Mouse (Mus musculus): ENCODE results near the gene Lysmd3.
A peak's percentile ranks its signal among the peaks of the same experiment; 100 is the strongest.

Gene Lysmd3

DNA sequence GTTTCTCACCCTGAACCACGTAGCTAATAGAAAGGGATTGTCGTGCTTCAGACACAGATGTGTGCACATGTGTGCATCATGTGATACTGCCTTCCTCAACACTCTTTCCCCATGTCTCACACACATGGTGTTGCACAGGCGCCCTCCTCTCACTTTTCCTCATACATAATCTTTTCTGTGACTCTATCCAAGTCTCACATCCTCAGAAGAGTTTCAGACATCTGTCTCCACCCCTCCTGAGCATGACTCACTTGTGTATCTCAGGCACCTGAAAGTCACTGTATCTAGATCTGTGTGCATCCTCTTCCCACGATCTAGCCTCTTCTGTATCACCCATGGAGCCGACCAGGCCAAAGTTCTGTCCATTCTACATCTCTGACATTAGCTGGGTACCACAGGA lies 10.2 kb downstream of the Lysmd3 start:
- DNase-seq (ENCODE audit: extremely low spot score) = no peak

DNA sequence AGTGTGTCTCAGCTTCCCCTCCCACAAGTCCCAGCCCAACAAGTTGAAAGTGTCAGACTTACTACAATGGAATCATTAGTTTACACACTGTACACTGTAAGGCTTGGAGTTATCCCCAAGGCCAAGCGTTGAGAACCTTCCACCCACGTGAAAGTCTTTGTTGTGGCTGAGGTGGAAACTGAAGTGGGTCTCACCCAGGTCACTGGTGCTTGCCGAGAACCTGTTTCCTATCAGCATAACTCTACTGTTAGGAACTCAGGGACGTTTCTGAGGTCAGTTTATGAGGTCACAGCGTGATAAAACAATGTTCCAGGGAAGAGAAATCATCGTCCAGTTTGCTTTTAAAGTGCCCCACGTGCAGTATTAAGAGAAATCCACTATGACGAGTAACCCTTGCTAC lies 17.9 kb downstream of the Lysmd3 start:
- DNase-seq (ENCODE audit: extremely low spot score) = no peak

DNA sequence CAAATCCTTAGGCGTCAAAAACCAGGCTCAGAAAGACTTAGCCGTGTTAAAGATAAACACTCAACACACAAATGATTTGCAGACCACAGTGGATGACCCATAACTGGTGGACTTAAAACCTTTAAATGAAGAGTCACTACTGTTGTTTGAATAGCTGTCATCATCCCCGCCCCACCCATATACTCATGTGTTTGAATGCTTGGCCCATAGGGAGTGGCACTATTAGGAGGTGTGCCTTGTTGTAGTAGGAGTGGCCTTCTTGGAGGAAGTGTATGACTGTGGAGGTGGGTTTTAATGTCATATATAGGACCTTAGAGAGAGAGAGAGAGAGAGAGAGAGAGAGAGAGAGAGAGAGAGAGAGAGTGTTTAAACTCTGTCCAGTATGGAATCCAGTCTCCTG lies 25.6 kb downstream of the Lysmd3 start:
- no peak for DNase-seq (ENCODE audit: extremely low spot score)

DNA sequence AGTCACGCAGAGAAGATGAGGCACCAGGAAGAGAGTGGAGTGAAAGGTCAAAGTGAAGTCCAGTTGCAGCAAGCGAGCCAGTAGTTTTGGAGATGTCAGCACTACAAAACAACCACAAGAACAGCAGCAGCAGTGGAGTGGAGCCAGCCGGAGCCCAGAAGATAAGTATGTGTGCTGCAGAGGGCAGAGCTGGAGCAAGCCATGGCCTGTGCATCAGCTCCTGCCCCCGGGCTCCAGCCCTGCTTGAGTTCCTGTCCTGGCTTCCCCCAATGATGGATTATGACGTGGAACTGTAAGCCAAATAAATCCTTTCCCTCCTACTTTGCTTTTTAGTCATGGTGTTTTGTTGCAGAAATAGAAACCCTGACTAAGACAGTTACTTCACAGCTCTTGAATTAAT lies 26.8 kb downstream of the Lysmd3 start:
- no peak for DNase-seq (ENCODE audit: extremely low spot score)

DNA sequence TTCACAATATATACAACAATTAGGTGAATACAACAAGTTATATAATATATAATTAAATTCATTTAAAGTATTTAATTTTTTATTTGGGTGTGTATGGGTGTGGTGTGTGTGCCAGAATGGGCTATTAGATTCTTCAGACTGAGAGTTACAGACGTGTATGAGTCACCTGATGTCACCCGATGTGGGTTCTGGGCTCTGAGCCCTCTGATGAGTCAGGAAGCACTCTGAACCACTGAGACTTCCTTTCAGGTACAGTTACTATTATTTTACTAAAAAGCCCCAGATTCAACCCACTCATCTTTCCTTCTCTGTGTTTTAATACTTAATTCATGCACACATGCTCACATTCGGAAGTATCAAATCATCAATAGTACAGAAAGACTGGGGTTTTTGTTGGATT lies 27.4 kb downstream of the Lysmd3 start:
- DNase-seq (ENCODE audit: extremely low spot score) = no peak

DNA sequence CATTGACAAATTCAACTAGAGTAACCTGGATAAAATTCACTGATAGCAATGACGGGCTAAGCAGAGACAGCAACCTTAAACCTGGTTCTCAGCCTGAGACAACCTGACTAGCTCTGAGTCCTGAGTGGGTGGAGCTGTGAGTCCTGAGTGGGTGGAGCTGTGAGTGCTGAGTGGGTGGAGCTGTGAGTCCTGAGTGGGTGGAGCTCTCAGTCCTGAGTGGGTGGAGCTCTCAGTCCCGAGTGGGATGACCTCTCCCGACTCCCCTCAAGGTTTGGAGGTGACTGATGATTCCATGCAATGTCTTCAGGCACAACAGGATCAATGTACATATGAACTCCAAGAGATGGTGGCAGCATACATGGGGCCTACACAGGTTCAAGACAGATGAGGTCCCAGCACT lies 32.1 kb downstream of the Lysmd3 start:
- DNase-seq (ENCODE audit: extremely low spot score) = no peak

DNA sequence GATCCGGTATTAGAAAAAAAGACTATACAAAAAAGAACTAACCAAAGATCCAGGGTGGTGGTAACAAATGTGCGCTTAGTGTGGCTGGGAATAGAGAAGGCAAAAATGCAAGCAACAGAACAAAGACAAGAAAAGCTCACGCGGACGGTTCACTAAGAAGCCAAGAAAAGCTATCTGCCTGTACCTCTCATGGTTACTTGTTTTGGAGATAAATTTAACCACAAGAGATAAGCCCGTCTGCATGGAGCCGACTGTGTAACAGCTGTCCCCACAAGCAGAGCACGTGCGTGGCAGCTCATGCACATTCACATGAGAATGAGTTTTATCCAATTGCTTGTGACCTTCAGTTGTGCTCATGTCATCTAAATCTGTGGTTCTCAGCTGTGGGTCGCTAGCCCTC lies 33.0 kb downstream of the Lysmd3 start:
- DNase-seq (ENCODE audit: extremely low spot score) = no peak

DNA sequence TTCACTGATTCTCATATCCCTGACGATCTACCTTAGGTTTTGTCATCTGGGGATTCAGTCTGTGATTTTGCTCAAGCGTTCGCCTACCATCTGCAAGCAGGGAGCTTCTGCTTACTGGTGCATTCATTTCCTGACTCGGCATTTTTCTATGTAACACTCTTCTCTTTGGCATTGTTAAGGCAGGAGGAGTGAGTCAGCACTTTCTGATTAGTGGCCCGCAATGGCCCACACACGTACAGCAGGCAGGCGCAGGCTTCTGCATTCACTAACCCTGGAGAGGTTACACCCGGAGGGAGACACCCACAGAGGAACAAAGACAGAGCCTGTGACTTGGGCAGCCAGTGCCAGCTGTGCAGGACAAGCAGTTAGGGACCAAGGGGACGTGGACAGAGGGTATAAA lies 34.1 kb downstream of the Lysmd3 start:
- DNase-seq (ENCODE audit: extremely low spot score) = no peak

DNA sequence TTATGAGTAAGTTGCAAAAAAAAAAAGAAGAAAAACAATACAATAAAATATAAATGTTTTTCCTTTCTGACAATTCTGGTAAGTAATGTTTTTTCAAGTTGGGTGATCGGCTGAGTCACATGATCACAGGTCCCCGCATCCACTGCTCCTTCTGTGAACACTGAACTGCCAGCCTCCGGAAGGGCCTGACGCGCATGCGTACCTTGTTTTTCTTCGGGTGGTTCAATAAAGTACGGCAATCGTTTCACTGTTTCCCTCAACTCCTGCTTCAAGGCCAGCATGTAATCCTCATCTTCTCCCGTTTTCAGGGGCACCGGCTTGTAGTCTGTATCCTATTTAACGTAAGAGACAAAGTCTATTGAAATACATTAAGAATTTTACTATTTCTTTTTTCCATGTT lies 37.0 kb downstream of the Lysmd3 start:
- DNase-seq (ENCODE audit: extremely low spot score) = no peak

DNA sequence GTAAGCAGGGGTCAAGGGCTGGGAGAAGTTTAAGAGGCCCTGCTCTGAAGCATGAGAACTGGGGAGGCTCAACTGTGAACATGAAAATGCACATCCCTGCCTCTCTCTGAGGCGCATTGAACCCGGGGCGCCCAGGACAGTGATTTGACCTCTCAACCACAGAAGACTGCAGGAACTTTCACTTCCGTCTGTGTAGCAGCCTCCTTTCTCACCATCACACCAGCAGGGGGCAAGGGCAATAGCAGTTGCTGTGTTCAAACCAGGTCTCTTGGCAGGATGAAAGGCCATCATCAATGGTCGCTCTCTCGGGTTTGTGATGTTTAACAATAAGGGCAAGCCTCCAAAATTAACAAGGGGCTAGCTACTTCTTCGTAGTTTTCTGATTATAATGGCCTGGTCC lies 45.7 kb downstream of the Lysmd3 start:
- no peak for DNase-seq (ENCODE audit: extremely low spot score)

DNA sequence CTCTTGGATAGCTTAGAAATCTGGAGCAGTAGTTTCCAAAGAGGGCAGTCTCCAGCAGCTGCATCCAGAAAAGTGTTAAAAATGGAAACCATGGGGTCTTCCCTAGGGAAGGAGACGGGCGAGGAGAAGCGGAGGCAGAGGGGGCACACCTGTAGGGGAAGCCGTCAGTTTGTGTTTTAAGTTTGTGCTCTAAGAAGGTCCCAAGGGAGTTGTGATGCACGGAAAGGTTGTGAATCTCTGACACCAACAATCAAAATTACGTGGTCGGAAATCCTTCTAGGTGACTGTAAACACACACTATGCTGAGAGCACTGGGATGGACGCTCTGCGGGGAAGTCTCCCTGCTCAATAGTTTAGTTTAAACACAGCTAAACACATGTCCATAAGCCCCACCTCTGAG lies 46.2 kb downstream of the Lysmd3 start:
- DNase-seq (ENCODE audit: extremely low spot score) = no peak

DNA sequence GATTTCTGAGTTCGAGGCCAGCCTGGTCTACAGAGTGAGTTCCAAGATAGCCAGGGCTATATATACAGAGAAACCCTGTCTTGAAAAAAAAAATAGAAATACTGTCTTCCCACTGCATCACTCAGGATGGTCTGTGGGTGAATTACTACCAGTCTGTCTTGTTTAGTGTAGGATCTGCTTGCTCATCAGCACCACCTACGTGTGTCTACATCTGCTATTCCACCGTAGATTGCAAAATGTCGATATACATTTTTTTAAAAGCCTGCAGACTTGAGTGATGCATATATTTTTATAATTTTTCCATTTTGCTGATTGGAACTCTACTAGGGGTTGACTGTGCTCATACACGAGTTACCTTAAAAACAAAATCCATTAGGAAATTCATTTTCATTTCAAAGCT lies 48.8 kb downstream of the Lysmd3 start:
- no peak for DNase-seq (ENCODE audit: extremely low spot score)

DNA sequence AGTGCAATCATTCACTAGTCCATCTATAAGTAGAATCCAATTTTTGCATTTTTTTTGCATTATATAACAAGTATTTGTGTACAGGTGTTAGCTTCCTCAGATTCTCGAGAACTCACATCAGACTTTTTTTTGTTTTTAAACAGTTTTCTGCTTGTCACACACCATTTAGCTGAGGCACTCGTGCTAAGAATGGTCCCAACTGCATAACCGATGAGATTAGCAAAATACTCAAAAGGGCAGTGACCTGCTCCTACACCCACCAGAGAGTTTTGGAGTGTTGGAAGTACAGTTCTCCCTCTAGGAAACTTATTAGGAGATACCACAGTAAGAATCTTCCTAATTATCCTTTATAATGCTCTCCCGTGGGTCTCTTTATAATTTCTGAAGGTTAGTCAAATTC lies 52.3 kb downstream of the Lysmd3 start:
- no peak for DNase-seq (ENCODE audit: extremely low spot score)

DNA sequence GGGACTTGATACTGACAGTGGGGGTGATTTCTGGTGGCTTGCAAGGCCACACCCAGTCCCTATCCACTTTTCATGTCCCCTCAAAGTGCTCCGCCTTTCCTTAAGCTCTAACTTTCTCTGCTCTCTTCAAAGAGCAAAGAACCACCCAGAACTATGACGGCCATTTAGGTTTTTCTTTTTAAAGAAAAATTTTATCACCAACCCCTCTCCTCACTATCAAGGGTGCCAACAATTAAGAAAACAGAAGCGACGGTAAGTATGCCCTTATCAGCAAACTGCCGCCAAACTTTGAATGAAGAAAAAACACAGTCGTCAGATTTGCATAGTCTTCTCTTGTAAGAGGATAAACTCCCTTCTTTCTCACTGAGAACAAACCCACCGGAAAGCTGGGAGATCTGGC lies 52.8 kb downstream of the Lysmd3 start:
- no peak for DNase-seq (ENCODE audit: extremely low spot score)

DNA sequence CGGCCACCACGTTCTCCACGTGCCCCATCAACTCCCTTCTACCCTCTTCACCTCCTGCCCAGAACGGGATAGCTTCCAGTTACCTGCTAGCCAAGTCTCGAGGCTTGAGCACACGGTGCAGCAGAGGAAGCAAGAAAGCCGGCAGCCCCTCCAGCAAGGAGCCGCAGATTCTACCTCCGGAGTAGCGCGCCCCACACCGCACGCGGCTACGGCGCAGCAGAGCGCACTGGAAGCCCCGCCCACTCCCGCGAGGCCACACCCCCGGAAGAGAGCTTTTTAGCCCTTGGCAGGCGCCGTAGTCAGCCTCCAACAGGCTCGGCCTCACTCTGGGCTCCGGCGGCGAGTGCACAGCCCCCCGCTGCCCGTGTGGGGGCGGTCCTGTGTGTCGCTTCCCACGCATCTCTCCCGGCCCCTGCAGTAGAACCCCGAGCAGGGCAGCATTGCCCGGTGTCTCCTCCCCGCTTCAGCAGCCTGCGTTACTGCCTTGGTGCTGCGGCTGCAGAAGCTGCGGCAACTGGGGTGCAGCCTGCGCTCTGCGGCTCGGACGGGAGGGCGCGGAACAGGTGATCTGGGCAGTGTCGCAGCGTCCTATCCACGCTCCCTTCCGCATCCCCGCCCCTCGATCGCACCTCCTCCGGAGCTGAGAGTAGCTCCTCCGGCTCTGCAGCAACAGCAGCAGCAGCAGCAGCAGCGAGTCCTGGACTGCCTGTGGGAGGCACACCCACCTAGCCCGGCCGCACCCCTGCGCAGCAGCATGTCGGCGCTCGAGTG lies 53.5 kb downstream of the Lysmd3 start, which contains the start of the genes Polr3g and Mblac2:
TSS of gene Polr3g (minus strand) at position 239 of the 771 bp plus-strand sequence.
TSS of gene Mblac2 (plus strand) at position 567 of the 771 bp plus-strand sequence.
- DNase-seq (ENCODE audit: extremely low spot score) = peak; percentile 96

DNA sequence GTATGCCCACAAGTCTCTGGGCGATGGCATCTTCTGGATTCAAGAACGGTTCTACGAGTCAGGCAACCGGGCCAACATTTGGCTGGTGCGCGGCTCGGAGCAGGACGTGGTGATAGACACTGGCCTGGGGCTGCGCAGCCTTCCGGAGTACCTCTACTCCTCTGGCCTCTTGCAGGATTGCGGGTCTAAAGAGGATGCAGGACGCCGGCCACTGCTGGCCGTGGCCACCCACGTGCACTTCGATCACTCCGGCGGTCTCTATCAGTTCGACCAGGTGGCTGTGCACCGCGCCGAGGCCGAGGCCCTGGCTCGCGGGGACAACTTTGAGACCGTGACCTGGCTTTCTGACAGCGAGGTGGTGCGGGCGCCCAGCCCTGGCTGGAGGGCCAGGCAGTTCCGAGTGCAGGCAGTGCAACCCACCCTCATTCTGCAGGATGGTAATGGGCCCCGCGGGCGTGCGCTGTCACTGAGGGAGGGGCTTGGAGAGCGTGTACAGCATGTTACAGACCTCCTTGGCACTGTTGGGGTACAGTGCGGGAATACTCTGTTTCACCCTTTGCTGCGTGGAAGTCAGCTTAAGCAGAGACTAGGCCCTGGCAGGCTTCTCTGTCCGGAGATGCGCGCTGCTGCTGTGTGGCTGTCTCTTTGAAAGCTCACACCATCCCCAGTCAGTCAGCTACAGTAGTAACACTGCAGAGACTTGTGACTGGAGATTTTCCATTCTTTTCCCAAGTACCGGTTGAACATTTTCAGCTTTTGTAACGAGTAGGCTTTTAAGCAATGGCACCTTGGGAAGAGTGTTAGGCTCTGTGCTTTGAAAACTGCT lies 54.3 kb downstream of the Lysmd3 start:
- DNase-seq (ENCODE audit: extremely low spot score) = no peak

DNA sequence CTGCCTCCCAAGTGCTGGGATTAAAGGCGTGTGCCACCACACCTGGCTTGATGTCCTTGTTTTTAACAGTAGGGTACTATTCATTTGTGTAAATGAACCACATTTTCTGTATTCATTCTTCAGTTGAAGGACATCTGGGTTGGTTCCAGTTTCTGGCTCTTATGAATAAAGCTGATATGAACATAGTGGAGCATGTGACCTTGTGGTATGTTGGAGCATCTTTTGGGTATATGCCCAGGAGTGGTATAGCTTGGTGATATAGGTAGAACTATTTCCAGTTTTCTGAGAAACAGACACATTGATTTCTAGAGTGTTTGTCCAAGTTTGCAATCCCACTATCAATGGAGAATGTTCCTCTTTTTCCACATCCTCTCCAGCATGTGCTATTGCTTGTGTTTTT lies 56.4 kb downstream of the Lysmd3 start:
- DNase-seq (ENCODE audit: extremely low spot score) = no peak

All from embryo, embryonic 9.5 days (tissue).